Mouse (Mus musculus) G1E (cell line): ENCODE data around the gene Slc44a3.

Experiments
- CTCF ChIP-seq: IDR thresholded peaks from 2 replicates; pipeline ENCODE4 v1.5.1; 2012; ENCODE audit warnings: low read depth, low read length, inconsistent platforms, mixed read lengths
- GATA1 ChIP-seq: IDR thresholded peaks from 2 replicates; pipeline ENCODE4 v1.6.1; 2012; ENCODE audit warnings: borderline replicate concordance, low read length, inconsistent platforms, mixed read lengths

DNA sequence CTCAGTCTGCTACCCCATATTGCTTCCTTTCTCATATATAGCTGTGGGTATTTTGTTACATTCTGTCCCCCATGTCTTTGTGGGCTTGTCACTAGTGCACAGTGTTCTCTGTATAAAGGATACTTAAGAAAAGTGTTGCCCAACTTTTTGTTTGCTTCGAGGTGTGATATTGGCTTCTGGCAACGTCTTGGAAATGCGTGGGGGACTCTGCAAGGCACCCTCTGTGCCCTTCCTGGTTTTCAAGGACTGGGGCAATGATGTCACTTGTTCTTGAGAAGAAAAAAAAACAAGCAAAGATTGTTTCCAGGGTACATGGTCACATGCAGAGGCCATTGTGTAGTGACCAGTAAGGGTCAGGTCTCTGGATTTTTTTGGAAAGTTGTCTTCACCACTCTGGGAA lies 29.6 kb upstream of the Slc44a3 start:
- TF ChIP-seq CTCF (no peak), GATA1 (no peak)
